Mouse (Mus musculus) testis, adult 2 months (tissue): Measurements from ENCODE around the gene Olfr497. TPM values are rescaled to one million over a fixed set of nuclear protein-coding genes. Genes with fewer than 3 reads are reported as not detected.

Experiments used
- H3K27ac ChIP-seq: fragments of 200-500 bp; 2 replicates; pipeline ENCODE4 v1.5.1; 2012; ENCODE audit warnings: low read depth, low read length; ENCODE audit not compliant: control insufficient read depth, insufficient read depth
- H3K27me3 ChIP-seq: fragments of 200-500 bp; 2 replicates; pipeline ENCODE4 v1.6.1; 2012; ENCODE audit warnings: mild to moderate bottlenecking, low read length, moderate library complexity; ENCODE audit not compliant: control insufficient read depth, insufficient read depth
- H3K36me3 ChIP-seq: fragments of 200-500 bp; 2 replicates; pipeline ENCODE4 v1.6.1; 2012; ENCODE audit warnings: mild to moderate bottlenecking, low read length; ENCODE audit not compliant: control insufficient read depth, insufficient read depth
- H3K4me1 ChIP-seq: fragments of 200-500 bp; 2 replicates; pipeline ENCODE4 v1.6.1; 2012; ENCODE audit warnings: low read length; ENCODE audit not compliant: control insufficient read depth, insufficient read depth
- H3K4me3 ChIP-seq: fragments of 200-500 bp; 2 replicates; pipeline ENCODE4 v1.5.1; 2012; ENCODE audit warnings: low read depth, mild to moderate bottlenecking, low read length, moderate library complexity, mixed read lengths; ENCODE audit not compliant: control insufficient read depth
- CTCF ChIP-seq: fragments of 200-500 bp; IDR thresholded peaks from 2 replicates; pipeline ENCODE4 v1.5.1; 2012; ENCODE audit warnings: low read depth, mild to moderate bottlenecking, inconsistent platforms, low read length, moderate library complexity; ENCODE audit not compliant: control insufficient read depth, insufficient read depth, insufficient replicate concordance
- POLR2A ChIP-seq: fragments of 200-500 bp; IDR thresholded peaks from 2 replicates; pipeline ENCODE4 v1.6.1; 2012; ENCODE audit warnings: low read depth, mild to moderate bottlenecking, inconsistent platforms, low read length, moderate library complexity; ENCODE audit not compliant: control insufficient read depth
- polyA plus RNA-seq: library from polyadenylated mRNA; depleted of rRNA; stranded (reverse); fragments of >200 nt; gene quantifications from 2 replicates; pipeline ENCODE4 v1.2.3, GENCODE M21; 2012; rRNA removed

Gene Olfr497
- not detected in 2 replicates for polyA plus RNA-seq

GRCm38 (mm10) chr7:108420121-108420520, at the start of gene Olfr497:
Gene Olfr497 (plus strand): TSS chr7:108420421.
- TF ChIP-seq POLR2A (no peak), CTCF (no peak)
- Histone ChIP-seq H3K4me3 (no peak within 1 kb of the TSS), H3K4me1 (no peaks in the 10 kb centered on the region), H3K27me3 (no peaks in the 10 kb centered on the region), H3K36me3 (no peaks in the 10 kb centered on the region), H3K27ac (no peak within 1 kb of the TSS)

GRCm38 (mm10) chr7:108392867-108393266, 27.4 kb upstream of the Olfr497 start, which contains the start of gene Olfr495:
Gene Olfr495 (plus strand): TSS chr7:108393167.
- TF ChIP-seq POLR2A, result no peak
- no peak for TF ChIP-seq CTCF
- Histone ChIP-seq H3K27ac (no peak within 1 kb of the TSS), H3K4me1 (no peaks in the 10 kb centered on the region), H3K27me3 (no peaks in the 10 kb centered on the region), H3K4me3 (no peak within 1 kb of the TSS), H3K36me3 (no peaks in the 10 kb centered on the region)

- no peak within 1 kb of the TSS for H3K27ac ChIP-seq
- H3K4me3 ChIP-seq, result no peak within 1 kb of the TSS
- H3K27me3 ChIP-seq, result no peaks in the 10 kb centered on the region
- H3K4me1 ChIP-seq, result no peaks in the 10 kb centered on the region
- no peak for TF ChIP-seq POLR2A
- TF ChIP-seq CTCF, result no peak
- H3K36me3 ChIP-seq, result no peaks in the 10 kb centered on the region
Measured at GRCm38 (mm10) chr7:108465026-108465425, 44.8 kb downstream of the Olfr497 start, which contains the start of gene Olfr498. Gene Olfr498 (plus strand): TSS chr7:108465326.

Other genes with a start within 250 kb of the Olfr497 start
- gene Olfr486, start 247.7 kb upstream of the Olfr497 start, polyA plus RNA-seq, result not detected in 2 replicates
- gene Olfr487, start 205.8 kb upstream of the Olfr497 start, polyA plus RNA-seq, result not detected in 2 replicates
- not detected in 2 replicates for gene Olfr488, start 162.1 kb upstream of the Olfr497 start, polyA plus RNA-seq
- not detected in 2 replicates for gene Olfr490, start 131.5 kb upstream of the Olfr497 start, polyA plus RNA-seq
- not detected in 2 replicates for gene Olfr491, start 107.0 kb upstream of the Olfr497 start, polyA plus RNA-seq
- not detected in 2 replicates for gene Olfr492, start 96.7 kb upstream of the Olfr497 start, polyA plus RNA-seq
- not detected in 2 replicates for gene Olfr493, start 73.4 kb upstream of the Olfr497 start, polyA plus RNA-seq
- gene Olfr494, start 55.1 kb upstream of the Olfr497 start, polyA plus RNA-seq, result not detected in 2 replicates
- not detected in 2 replicates for gene Olfr495, start 27.3 kb upstream of the Olfr497 start, polyA plus RNA-seq
- gene Olfr498, start 44.9 kb downstream of the Olfr497 start, polyA plus RNA-seq, result not detected in 2 replicates
- gene Olfr502, start 104.6 kb downstream of the Olfr497 start, polyA plus RNA-seq, result not detected in 2 replicates
- not detected in 2 replicates for gene Olfr503, start 124.1 kb downstream of the Olfr497 start, polyA plus RNA-seq
- not detected in 2 replicates for gene Olfr504, start 145.4 kb downstream of the Olfr497 start, polyA plus RNA-seq
- gene Olfr506, start 190.4 kb downstream of the Olfr497 start, polyA plus RNA-seq, result not detected in 2 replicates
- not detected in 2 replicates for gene Olfr507, start 201.4 kb downstream of the Olfr497 start, polyA plus RNA-seq
- not detected in 2 replicates for gene Olfr508, start 209.6 kb downstream of the Olfr497 start, polyA plus RNA-seq
- gene Olfr509, start 231.5 kb downstream of the Olfr497 start, polyA plus RNA-seq, result not detected in 2 replicates
- not detected in 2 replicates for gene Olfr510, start 246.0 kb downstream of the Olfr497 start, polyA plus RNA-seq